In the genomic region with DNA sequence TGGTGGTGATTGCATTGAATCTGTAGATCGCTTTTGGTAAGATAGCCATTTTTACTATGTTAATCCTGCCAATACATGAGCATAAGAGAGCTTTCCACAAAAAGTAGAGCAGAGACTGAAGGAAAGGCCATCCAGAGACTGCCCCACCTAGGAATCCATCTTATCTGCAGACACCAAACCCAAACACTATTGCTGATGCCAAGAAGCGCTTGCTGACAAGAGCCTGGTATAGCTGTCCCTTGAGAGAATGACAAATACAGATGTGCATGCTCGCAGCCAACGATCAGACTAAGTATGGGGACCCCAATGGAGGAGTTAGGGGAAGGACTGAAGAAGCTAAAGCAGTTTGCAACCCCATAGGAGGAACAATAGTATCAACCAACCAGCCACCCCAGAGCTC, we compare ENCODE assay signal across 6 mouse cellular contexts. TPM values are rescaled to one million over a fixed set of nuclear protein-coding genes. Genes with fewer than 3 reads are reported as not detected.
DNase-seq lines count a peak whose midpoint lies in the region; ATAC-seq and TF ChIP-seq lines count a peak whose summit lies in the region.
"Not testable (repeated sequence)": the region's sequence is repeated elsewhere in the genome, so short reads cannot be mapped to it uniquely, and the experiment has no call there.

No protein-coding gene starts in this region.

- 76% methylated on average over 4 of the region's 4 CpGs for WGBS in liver, embryonic 11.5 days
- WGBS in liver, embryonic 14.5 days (ENCODE audit: insufficient replicate concordance), result 30% methylated on average over 4 of the region's 4 CpGs
- WGBS in liver, postnatal 0 days (ENCODE audit: insufficient replicate concordance), result 70% methylated on average over 4 of the region's 4 CpGs

- H3K4me3 ChIP-seq in liver, embryonic 11.5 days (ENCODE audit: low read depth, low read length); liver, embryonic 14.5 days (ENCODE audit: insufficient read depth in 1 of 2, low read depth in 2 of 2, low read length in 2 of 2); liver, postnatal 0 days (ENCODE audit: low read depth, low read length): not testable (repeated sequence)

- DNase-seq in c-Kit-positive CD71-positive TER-119-positive erythroid progenitor cells, embryonic 14.5 days (ENCODE audit: low spot score), result peak; percentile 47
- not testable (repeated sequence) for DNase-seq in liver, embryonic 11.5 days (ENCODE audit: low spot score); liver, postnatal 0 days
- DNase-seq in liver, embryonic 14.5 days (ENCODE audit: low read depth in 3 of 3, low spot score in 3 of 3), result peak; percentile 31 to 51 (median 40)
- peak; percentile 24 to 26 for DNase-seq in spleen, postnatal 10 days (ENCODE audit: low spot score in 2 of 2)

- ATAC-seq in erythroid progenitor cell, adult 5-6 weeks (replicated peaks; ENCODE audit: low FRiP score, poor library complexity, severe bottlenecking), result peak; percentile 46
- ATAC-seq in liver, embryonic 11.5 days (replicated peaks; ENCODE audit: low FRiP score), result peak; percentile 74
- ATAC-seq in liver, embryonic 14.5 days (ENCODE audit: insufficient read depth), result peak; percentile 88
- peak; percentile 68 for ATAC-seq in liver, postnatal 0 days

- H3K36me3 ChIP-seq in liver, embryonic 11.5 days (ENCODE audit: control insufficient read depth, insufficient read depth, low read length); liver, embryonic 14.5 days (replicated peaks; ENCODE audit: control insufficient read depth, insufficient read depth, low read depth); liver, postnatal 0 days (replicated peaks; ENCODE audit: insufficient read depth, low read length): not testable (repeated sequence)

- TF ChIP-seq EP300 in liver, embryonic 14.5 days (IDR thresholded peaks at IDR 0.05; ENCODE audit: low read depth), result peak; percentile 69
- not testable (repeated sequence) for TF ChIP-seq EP300 in liver, postnatal 0 days (IDR thresholded peaks at IDR 0.05; ENCODE audit: low read depth)

- not testable (repeated sequence) for H3K4me1 ChIP-seq in liver, embryonic 11.5 days (replicated peaks; ENCODE audit: control insufficient read depth, insufficient read depth, low read length); liver, postnatal 0 days (ENCODE audit: insufficient read depth)
- peaks cover 13 to 14% of the 10 kb centered on the region in 2 experiments for H3K4me1 ChIP-seq in liver, embryonic 14.5 days (replicated peaks; ENCODE audit: control insufficient read depth in 2 of 2, insufficient read depth in 2 of 2, low read length in 1 of 2)

- H3K9ac ChIP-seq in liver, embryonic 11.5 days (ENCODE audit: low read depth, low read length); liver, postnatal 0 days (replicated peaks): not testable (repeated sequence)
- H3K9ac ChIP-seq in liver, embryonic 14.5 days (replicated peaks), result peak overlapping the region; percentile 43; the same call in 1 of the 2 replicates

- not testable (repeated sequence) for H3K27ac ChIP-seq in liver, embryonic 11.5 days (ENCODE audit: low read depth, low read length)
- peak overlapping the region; percentile 70 for H3K27ac ChIP-seq in liver, embryonic 14.5 days
- H3K27ac ChIP-seq in liver, postnatal 0 days (ENCODE audit: low read depth), result peak overlapping the region; percentile 6; the same call in 1 of the 2 replicates

- TF ChIP-seq CTCF in liver, embryonic 14.5 days (IDR thresholded peaks at IDR 0.05; ENCODE audit: low read depth); liver, postnatal 0 days (IDR thresholded peaks at IDR 0.05; ENCODE audit: low read depth): not testable (repeated sequence)

- H3K4me2 ChIP-seq in liver, embryonic 11.5 days, result not testable (repeated sequence)
- H3K4me2 ChIP-seq in liver, embryonic 14.5 days (ENCODE audit: low read depth), result peak overlapping the region; percentile 52
- H3K4me2 ChIP-seq in liver, postnatal 0 days (ENCODE audit: low read depth, low read length), result peak overlapping the region; percentile 20; the same call in 1 of the 2 replicates

- H3K27me3 ChIP-seq in liver, embryonic 11.5 days (replicated peaks; ENCODE audit: control insufficient read depth, insufficient read depth, low read length); liver, embryonic 14.5 days (ENCODE audit: control insufficient read depth, insufficient read depth, low read length); liver, postnatal 0 days (ENCODE audit: insufficient read depth, low read length): not testable (repeated sequence)

- not testable (repeated sequence) for H3K9me3 ChIP-seq in liver, embryonic 11.5 days (ENCODE audit: control insufficient read depth, low read length); liver, embryonic 14.5 days (ENCODE audit: control insufficient read depth, low read length); liver, postnatal 0 days (ENCODE audit: low read length)

RNA-seq across cellular contexts. Expression of a gene that starts 51.7 kb away (rescaled TPM):
- total RNA-seq in erythroid progenitor cell, adult 5-6 weeks (2015; ENCODE audit: low replicate concordance), result 124 and 151 TPM in 2 replicates
- 126 and 134 TPM in 2 replicates for total RNA-seq in erythroid progenitor cell, adult 5-6 weeks (2017; ENCODE audit: low replicate concordance)
- 63.5 and 69.3 TPM in 2 replicates for polyA plus RNA-seq in liver, embryonic 11.5 days (2014; fragmentation: Nextera tagmentation; extraction: Ambion mirVana)
- 10.6 and 18.7 TPM in 2 replicates for polyA plus RNA-seq in liver, embryonic 14.5 days (2012; rRNA removed)
- polyA plus RNA-seq in liver, embryonic 14.5 days (2014; fragmentation: Nextera tagmentation; extraction: Ambion mirVana), result 27.5 and 31.3 TPM in 2 replicates
- 20.9 and 21.6 TPM in 2 replicates for polyA plus RNA-seq in liver, postnatal 0 days (2015; fragmentation: Nextera tagmentation; extraction: Ambion mirVana)
